Mouse (Mus musculus) limb, embryonic 13.5 days (tissue): ENCODE results near the gene Tex19.2. TPM values are rescaled to one million over a fixed set of nuclear protein-coding genes. Genes with fewer than 3 reads are reported as not detected.
"Not testable (repeated sequence)": the region's sequence is repeated elsewhere in the genome, so short reads cannot be mapped to it uniquely, and the experiment has no call there.

ENCODE experiments used
- ATAC-seq: fragments of 200-750 bp; cut with Nextera tagmentation; 2 replicates; pipeline ENCODE4 v1.8.0; 2017; ENCODE audit warnings: low read depth, moderate number of reproducible peaks, moderate TSS enrichment; ENCODE audit not compliant: low FRiP score
- H3K27ac ChIP-seq: fragments of 300-500 bp; sonication (generic); 2 replicates; pipeline ENCODE4 v1.5.1; 2015; ENCODE audit warnings: inconsistent platforms, mild to moderate bottlenecking, moderate library complexity
- H3K27me3 ChIP-seq: fragments of 300-500 bp; sonication (generic); 2 replicates; pipeline ENCODE4 v1.6.1; 2015; ENCODE audit warnings: mild to moderate bottlenecking, inconsistent platforms
- H3K36me3 ChIP-seq: fragments of 300-500 bp; sonication (generic); 2 replicates; pipeline ENCODE4 v1.6.1; 2015; ENCODE audit warnings: inconsistent platforms, mild to moderate bottlenecking, moderate library complexity
- H3K4me1 ChIP-seq: fragments of 300-500 bp; sonication (generic); 2 replicates; pipeline ENCODE4 v1.6.1; 2015; ENCODE audit warnings: inconsistent platforms
- H3K4me2 ChIP-seq: fragments of 300-500 bp; sonication (generic); replicated peaks from 2 replicates; pipeline ENCODE4 v1.6.1; 2015; ENCODE audit warnings: inconsistent platforms, mild to moderate bottlenecking, moderate library complexity
- H3K4me3 ChIP-seq: fragments of 300-500 bp; sonication (generic); 2 replicates; pipeline ENCODE4 v1.5.1; 2015; ENCODE audit warnings: moderate library complexity, mild to moderate bottlenecking, inconsistent platforms
- H3K9ac ChIP-seq: fragments of 300-500 bp; sonication (generic); 2 replicates; pipeline ENCODE4 v1.6.1; 2015; ENCODE audit warnings: mild to moderate bottlenecking, inconsistent platforms
- H3K9me3 ChIP-seq: fragments of 300-500 bp; sonication (generic); 2 replicates; pipeline ENCODE4 v1.6.1; 2016; ENCODE audit warnings: inconsistent platforms
- WGBS: fragments of 180-500 bp; shearing (Covaris S2); methylation state at CpG from one replicate; pipeline ENCODE4 v1.1.7; 2015; 5-methylcytosine and 5-hydroxymethylcytosine counted together
- polyA plus RNA-seq: library from polyadenylated mRNA; unstranded; fragments of >200 nt; fragmentation: Nextera tagmentation; extraction: Ambion mirVana; gene quantifications from 2 replicates; pipeline ENCODE4 v1.2.1, GENCODE M21; 2015

The Tex19.2 gene
- polyA plus RNA-seq, 1 experiment from 2014 or later = not detected

DNA sequence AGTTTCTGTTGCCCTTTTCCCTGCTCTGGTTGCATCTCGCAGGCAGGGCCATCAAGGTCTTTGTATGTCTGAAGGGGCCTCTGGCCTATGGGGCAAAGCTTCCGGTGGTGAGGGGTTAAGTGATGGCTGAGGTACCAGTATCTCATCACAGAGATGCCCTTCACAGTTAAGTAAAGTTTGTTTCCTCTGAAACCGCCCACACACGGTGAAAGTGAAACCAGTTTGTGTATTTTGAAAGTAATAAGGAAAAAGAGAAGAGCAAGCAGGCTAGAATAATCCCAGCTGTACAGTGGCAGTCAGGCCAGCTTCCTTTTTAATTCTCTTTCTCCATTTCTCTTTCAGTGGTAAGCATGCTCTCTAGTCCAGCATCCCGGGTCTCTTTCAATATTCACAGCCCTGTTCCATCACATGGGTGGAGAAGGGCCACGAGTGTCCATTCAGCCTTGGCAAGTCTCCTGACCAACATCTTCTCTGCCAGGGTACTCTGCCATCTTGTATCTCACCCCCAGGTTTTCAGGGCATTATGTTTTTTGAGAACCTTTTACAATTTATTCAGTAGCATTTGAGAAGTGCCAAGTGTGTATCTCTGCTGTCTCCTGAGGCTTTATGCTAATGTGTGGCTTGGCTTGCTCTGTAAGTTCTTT lies 35.5 kb downstream of the Tex19.2 start:
- H3K4me1 ChIP-seq = no peaks in the 10 kb centered on the region
- H3K4me3 ChIP-seq = no peak overlapping the region
- 79% methylated on average over 6 of the region's 6 CpGs for WGBS
- no peak overlapping the region for H3K27ac ChIP-seq
- H3K4me2 ChIP-seq = no peak overlapping the region
- no peaks in the 10 kb centered on the region for H3K27me3 ChIP-seq
- H3K9ac ChIP-seq = no peak overlapping the region
- no peaks in the 10 kb centered on the region for H3K36me3 ChIP-seq
- H3K9me3 ChIP-seq = no peaks in the 10 kb centered on the region
- no peak for ATAC-seq

DNA sequence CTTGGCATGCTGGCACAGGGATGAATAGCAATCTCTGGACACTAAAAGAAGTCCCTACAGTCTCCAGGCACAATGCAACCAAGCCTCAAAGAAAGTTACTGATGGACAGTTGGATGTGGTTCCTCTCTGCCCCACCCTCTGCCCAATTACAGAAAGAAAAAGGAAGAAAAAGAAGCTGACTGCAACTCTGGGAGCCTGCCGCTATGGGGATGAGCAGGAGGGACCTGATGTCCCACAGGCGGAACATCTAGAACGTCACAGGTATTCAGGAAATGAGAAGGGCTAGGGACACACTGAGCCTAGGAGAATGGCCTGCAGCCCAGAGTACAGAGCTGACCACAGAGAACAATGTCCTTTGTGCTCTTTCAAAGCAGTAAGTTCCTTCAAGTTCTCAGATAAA lies 36.2 kb downstream of the Tex19.2 start:
- Histone ChIP-seq H3K36me3 (no peaks in the 10 kb centered on the region), H3K4me2 (no peak overlapping the region), H3K9ac (no peak overlapping the region), H3K27ac (no peak overlapping the region), H3K9me3 (no peaks in the 10 kb centered on the region), H3K27me3 (no peaks in the 10 kb centered on the region), H3K4me1 (no peaks in the 10 kb centered on the region), H3K4me3 (no peak overlapping the region)
- WGBS = 87% methylated on average over 3 of the region's 3 CpGs
- ATAC-seq = no peak

GRCm38 (mm10) chr11:121081120-121081519 lies 37.4 kb downstream of the Tex19.2 start, which contains the start of gene Sectm1a:
Sectm1a (minus strand) TSS chr11:121081220.
- Histone ChIP-seq H3K9ac (no peak within 1 kb of the TSS), H3K27ac (no peak within 1 kb of the TSS), H3K9me3 (no peaks in the 10 kb centered on the region), H3K27me3 (no peaks in the 10 kb centered on the region), H3K36me3 (no peaks in the 10 kb centered on the region), H3K4me1 (no peaks in the 10 kb centered on the region), H3K4me2 (no peak within 1 kb of the TSS), H3K4me3 (no peak within 1 kb of the TSS)
- ATAC-seq = no peak
- 65% methylated on average over 3 of the region's 3 CpGs for WGBS

DNA sequence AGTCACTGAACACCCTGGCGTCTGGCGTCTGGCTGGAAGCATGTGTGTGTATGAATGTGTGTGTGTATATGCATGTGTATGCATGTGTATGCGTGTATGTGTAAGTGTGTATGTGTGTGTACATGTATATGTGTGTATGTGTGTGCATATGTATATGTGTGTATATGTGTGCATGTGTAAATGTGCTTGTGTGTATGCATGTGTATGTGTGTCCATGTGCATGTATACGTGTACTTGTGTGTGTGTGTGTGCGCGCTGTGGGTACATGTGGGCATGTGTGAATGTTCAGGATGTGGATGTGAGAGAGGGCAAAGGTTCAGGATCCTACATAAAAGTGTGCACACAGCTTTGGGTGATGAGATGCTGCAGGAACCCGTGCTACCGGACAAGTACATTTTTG lies 38.1 kb downstream of the Tex19.2 start:
- WGBS = 87% methylated on average over 8 of the region's 8 CpGs
- ATAC-seq = no peak
- Histone ChIP-seq H3K4me1 (no peaks in the 10 kb centered on the region), H3K4me2 (no peak overlapping the region), H3K36me3 (no peaks in the 10 kb centered on the region), H3K27ac (no peak overlapping the region), H3K4me3 (no peak overlapping the region), H3K27me3 (no peaks in the 10 kb centered on the region), H3K9ac (no peak overlapping the region), H3K9me3 (no peaks in the 10 kb centered on the region)

DNA sequence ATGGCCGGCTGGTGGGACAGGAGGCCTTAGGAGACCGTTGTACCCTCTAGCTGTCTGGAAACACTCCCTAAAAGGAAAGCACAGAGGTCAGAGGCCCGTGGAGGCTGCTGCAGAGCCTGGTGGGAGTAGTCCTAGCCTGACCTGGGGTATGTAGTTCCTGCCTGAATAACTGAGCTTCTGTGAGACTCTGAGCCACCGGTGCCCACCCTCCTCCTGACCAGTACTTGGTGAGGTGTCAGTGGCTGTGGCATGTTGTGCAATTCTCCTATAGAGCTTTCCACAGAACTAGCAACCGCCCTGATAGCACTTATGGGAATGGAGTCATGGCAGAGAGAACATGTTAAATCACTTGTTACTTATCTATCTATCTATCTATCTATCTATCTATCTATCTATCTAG lies 42.8 kb downstream of the Tex19.2 start:
- no peak overlapping the region for H3K9ac ChIP-seq
- no peak overlapping the region for H3K4me3 ChIP-seq
- H3K4me1 ChIP-seq = no peaks in the 10 kb centered on the region
- no peak overlapping the region for H3K27ac ChIP-seq
- WGBS = 66% methylated on average over 5 of the region's 5 CpGs
- H3K4me2 ChIP-seq = no peak overlapping the region
- no peak for ATAC-seq
- H3K36me3 ChIP-seq = no peaks in the 10 kb centered on the region
- no peaks in the 10 kb centered on the region for H3K9me3 ChIP-seq
- no peaks in the 10 kb centered on the region for H3K27me3 ChIP-seq

DNA sequence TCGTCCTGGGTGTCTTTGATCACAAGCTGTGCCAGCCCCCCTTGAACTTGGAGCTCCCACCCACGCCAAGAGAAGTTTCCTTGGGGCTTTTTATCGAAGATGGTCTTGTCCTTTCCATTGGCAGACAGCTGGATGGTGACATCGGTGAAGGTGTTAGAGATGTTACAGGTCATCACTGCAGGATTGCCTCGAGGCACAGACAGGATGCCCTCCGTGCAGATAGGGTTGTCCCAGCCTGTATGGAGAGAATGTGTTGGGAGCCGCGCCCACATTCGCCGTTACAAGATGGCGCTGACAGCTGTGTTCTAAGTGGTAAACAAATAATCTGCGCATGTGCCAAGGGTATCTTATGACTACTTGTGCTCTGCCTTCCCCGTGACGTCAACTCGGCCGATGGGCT lies 48.8 kb downstream of the Tex19.2 start:
- H3K9ac ChIP-seq, H3K27ac ChIP-seq, H3K4me3 ChIP-seq, H3K27me3 ChIP-seq, ATAC-seq, H3K4me2 ChIP-seq, H3K9me3 ChIP-seq, H3K4me1 ChIP-seq, H3K36me3 ChIP-seq: not testable (repeated sequence)
- 90% methylated on average over 12 of the region's 16 CpGs for WGBS

DNA sequence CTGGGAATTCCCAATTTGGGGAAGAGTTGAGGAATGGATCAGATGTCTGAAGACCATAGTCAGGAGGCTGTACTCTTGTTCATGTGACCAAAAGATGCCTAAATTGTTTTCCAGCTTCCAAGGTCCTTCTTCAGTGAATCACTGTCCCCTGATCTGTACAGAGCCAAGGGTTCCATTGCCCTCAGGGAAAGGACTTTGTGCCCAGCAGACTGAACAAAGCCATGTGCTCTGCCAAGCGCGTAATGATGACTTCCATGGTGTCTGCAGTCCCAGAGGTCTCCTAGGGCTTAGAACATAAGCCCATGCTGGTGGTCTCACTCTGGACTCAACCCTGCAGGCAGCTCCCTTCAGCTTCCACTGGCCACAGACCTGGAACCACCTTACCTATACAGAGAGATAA lies 50.6 kb downstream of the Tex19.2 start:
- no peak for ATAC-seq
- no peaks in the 10 kb centered on the region for H3K27me3 ChIP-seq
- H3K9ac ChIP-seq = no peak overlapping the region
- 84% methylated on average over 2 of the region's 2 CpGs for WGBS
- H3K9me3 ChIP-seq = no peaks in the 10 kb centered on the region
- no peaks in the 10 kb centered on the region for H3K4me1 ChIP-seq
- no peak overlapping the region for H3K4me2 ChIP-seq
- H3K27ac ChIP-seq = no peak overlapping the region
- no peaks in the 10 kb centered on the region for H3K36me3 ChIP-seq
- no peak overlapping the region for H3K4me3 ChIP-seq

Other genes with a start within 250 kb of the Tex19.2 start
- 6.4 TPM in 2 replicates for gene Ccdc57, start 185.8 kb downstream of the Tex19.2 start, polyA plus RNA-seq
- 84.1 and 94.1 TPM in 2 replicates for gene Slc16a3, start 170.2 kb downstream of the Tex19.2 start, polyA plus RNA-seq
- 133 and 136 TPM in 2 replicates for gene Csnk1d, start 127.3 kb downstream of the Tex19.2 start, polyA plus RNA-seq
- gene Cd7, start 79.3 kb downstream of the Tex19.2 start, polyA plus RNA-seq = 0.46 TPM in 1 of 2 replicates, not detected in the other
- gene Sectm1b, start 55.1 kb downstream of the Tex19.2 start, polyA plus RNA-seq = not detected in 2 replicates
- gene Sectm1a, start 37.5 kb downstream of the Tex19.2 start, polyA plus RNA-seq = 0.13 and 0.37 TPM in 2 replicates
- not detected in 2 replicates for gene Tex19.1, start 27.5 kb upstream of the Tex19.2 start, polyA plus RNA-seq
- gene Uts2r, start 41.6 kb upstream of the Tex19.2 start, polyA plus RNA-seq = 1.2 and 1.3 TPM in 2 replicates
- gene Hexdc, start 85.8 kb upstream of the Tex19.2 start, polyA plus RNA-seq = 10.4 and 10.6 TPM in 2 replicates
- gene Ogfod3, start 86.0 kb upstream of the Tex19.2 start, polyA plus RNA-seq = 20.0 and 22.4 TPM in 2 replicates
- gene Cybc1, start 110.6 kb upstream of the Tex19.2 start, polyA plus RNA-seq = 40.2 and 41.5 TPM in 2 replicates
- 69.3 and 73.5 TPM in 2 replicates for gene Narf, start 118.6 kb upstream of the Tex19.2 start, polyA plus RNA-seq
- gene Foxk2, start 141.3 kb upstream of the Tex19.2 start, polyA plus RNA-seq = 8.9 and 9.2 TPM in 2 replicates
- 108 and 111 TPM in 2 replicates for gene Wdr45b, start 235.8 kb upstream of the Tex19.2 start, polyA plus RNA-seq